Mouse (Mus musculus) cerebellum, adult 2 months (tissue): ENCODE results near the gene Atxn1.

Experiments
- CTCF ChIP-seq: fragments of 200-500 bp; IDR thresholded peaks from 2 replicates; pipeline ENCODE4 v1.5.1; 2011; ENCODE audit warnings: low read depth, mild to moderate bottlenecking, control low read depth, low read length, moderate library complexity, borderline replicate concordance; ENCODE audit not compliant: insufficient read depth
- POLR2A ChIP-seq: fragments of 200-500 bp; IDR thresholded peaks from 2 replicates; pipeline ENCODE4 v1.6.1; 2011; ENCODE audit warnings: low read length, control low read depth, borderline replicate concordance; ENCODE audit not compliant: insufficient read depth

DNA sequence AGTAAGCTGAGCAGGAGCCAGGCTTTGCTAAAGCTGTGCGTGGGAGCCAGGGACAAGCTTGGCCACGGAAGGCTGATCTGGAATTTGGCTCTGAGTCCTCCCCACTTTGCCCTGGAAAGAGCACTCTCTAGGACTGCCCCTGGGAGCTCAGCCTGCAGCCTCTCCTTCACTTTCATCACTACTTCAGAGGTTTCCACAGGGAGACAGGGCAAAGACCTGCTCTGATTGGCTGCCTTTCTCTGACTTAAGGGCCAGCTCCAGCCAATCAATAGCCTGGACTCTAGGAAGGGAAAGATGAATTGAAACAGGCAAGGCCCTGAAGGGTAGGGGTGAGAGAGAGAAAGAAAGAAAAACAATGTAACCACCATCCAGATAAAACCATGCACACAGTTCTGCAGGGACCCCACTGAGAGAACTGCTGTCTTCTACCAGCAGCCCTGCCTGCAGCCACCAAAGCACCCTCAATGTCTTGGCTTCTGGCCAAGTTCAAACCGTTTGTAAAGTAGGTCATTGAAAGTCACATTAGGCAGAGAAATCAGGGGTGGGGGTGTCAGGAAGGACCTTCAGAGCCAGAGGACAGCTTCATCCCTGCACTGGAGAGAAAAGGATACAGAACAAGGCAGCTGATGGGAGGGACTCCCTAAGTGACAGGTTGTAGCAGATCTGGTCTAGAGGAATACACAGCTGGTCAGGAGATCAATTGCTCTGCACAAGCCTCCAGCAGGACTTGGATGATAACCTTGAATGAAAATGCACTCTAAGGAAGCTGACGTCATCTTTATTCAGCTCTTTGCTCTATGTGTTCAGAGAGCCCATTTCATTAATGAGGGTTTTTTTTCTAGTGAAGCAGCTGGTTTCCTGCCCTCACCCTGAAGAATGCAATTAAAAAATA is 41.6 kb upstream of the Atxn1 start:
- no peak for TF ChIP-seq POLR2A
- TF ChIP-seq CTCF = no peak
